ENCODE assay signal across 8 mouse cellular contexts in the genomic region with DNA sequence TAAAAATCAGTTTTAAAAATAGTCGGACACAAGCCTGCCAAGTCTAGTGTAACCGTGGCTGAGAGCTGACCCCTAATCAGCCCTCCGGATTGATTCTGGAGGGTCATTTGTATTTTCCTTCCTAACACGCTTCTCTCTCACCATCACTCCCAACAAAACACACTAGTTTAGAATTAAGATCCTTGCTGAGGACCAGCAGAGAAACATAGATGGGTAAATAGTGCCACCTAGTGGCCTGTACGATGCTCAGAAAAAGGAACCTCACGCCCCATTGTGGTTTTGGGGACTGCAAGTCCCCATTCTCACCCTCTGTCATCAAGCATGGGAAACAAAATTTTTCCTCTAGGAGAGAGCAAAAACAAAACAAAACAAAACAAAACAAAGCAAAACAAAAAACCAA.
DNase-seq lines count a peak whose midpoint lies in the region; ATAC-seq and TF ChIP-seq lines count a peak whose summit lies in the region.

No protein-coding gene starts in this region.

- no peaks in the 10 kb centered on the region for H3K9me3 ChIP-seq in intestine, postnatal 0 days (ENCODE audit: control insufficient read depth)
- H3K9me3 ChIP-seq in intestine, embryonic 15.5 days: no peaks in the 10 kb centered on the region
- H3K9me3 ChIP-seq in hindbrain, embryonic 10.5 days: no peaks in the 10 kb centered on the region

- no peak for ATAC-seq in intestine, postnatal 0 days
- no peak for ATAC-seq in intestine, embryonic 15.5 days

- H3K36me3 ChIP-seq in intestine, postnatal 0 days (ENCODE audit: control insufficient read depth, insufficient read depth): no peaks in the 10 kb centered on the region
- no peaks in the 10 kb centered on the region for H3K36me3 ChIP-seq in intestine, embryonic 15.5 days
- no peaks in the 10 kb centered on the region for H3K36me3 ChIP-seq in hindbrain, embryonic 10.5 days

- peak; percentile 81 for TF ChIP-seq CTCF in intestine, postnatal 0 days (IDR thresholded peaks at IDR 0.05; ENCODE audit: low read depth)

- DNase-seq in brain, adult 2 months (ENCODE audit: low read depth, low spot score): peak; percentile 87
- DNase-seq in fibroblast of lung, adult 2 months (ENCODE audit: low read depth): peak; percentile 28
- peak; percentile 70 for DNase-seq in hindbrain, embryonic 10.5 days (ENCODE audit: low spot score)
- DNase-seq in left cerebral cortex, adult 9 months (ENCODE audit: low spot score in 2 of 2): peak; percentile 28 to 84
- peak; percentile 57 for DNase-seq in neural tube, embryonic 10.5 days (ENCODE audit: extremely low spot score, low spot score)
- DNase-seq in thymus, postnatal 25 days: peak; percentile 29

- H3K27me3 ChIP-seq in intestine, postnatal 0 days (replicated peaks; ENCODE audit: control insufficient read depth, insufficient read depth, low read length): no peaks in the 10 kb centered on the region; the same call in 1 of the 2 replicates
- H3K27me3 ChIP-seq in intestine, embryonic 15.5 days (replicated peaks): peaks cover 3% of the 10 kb centered on the region; the same call in 1 of the 2 replicates
- no peaks in the 10 kb centered on the region for H3K27me3 ChIP-seq in hindbrain, embryonic 10.5 days (ENCODE audit: insufficient read depth, poor library complexity, severe bottlenecking)

- H3K9ac ChIP-seq in intestine, postnatal 0 days (ENCODE audit: low read depth, low read length): no peak overlapping the region
- H3K9ac ChIP-seq in intestine, embryonic 15.5 days: no peak overlapping the region

- H3K4me1 ChIP-seq in intestine, postnatal 0 days (replicated peaks; ENCODE audit: control insufficient read depth, insufficient read depth, low read length): no peaks in the 10 kb centered on the region
- H3K4me1 ChIP-seq in intestine, embryonic 15.5 days (replicated peaks): no peaks in the 10 kb centered on the region
- peaks cover 21% of the 10 kb centered on the region for H3K4me1 ChIP-seq in hindbrain, embryonic 10.5 days (replicated peaks)

- H3K4me2 ChIP-seq in intestine, postnatal 0 days (replicated peaks; ENCODE audit: low read depth): no peak overlapping the region
- H3K4me2 ChIP-seq in intestine, embryonic 15.5 days (replicated peaks): no peak overlapping the region

- H3K4me3 ChIP-seq in intestine, postnatal 0 days (ENCODE audit: low read depth, low read length): no peak overlapping the region
- H3K4me3 ChIP-seq in intestine, embryonic 15.5 days (replicated peaks): no peak overlapping the region
- peak overlapping the region; percentile 26 for H3K4me3 ChIP-seq in hindbrain, embryonic 10.5 days

- WGBS in intestine, postnatal 0 days: 9% methylated on average over 6 of the region's 6 CpGs
- 9% methylated on average over 6 of the region's 6 CpGs for WGBS in intestine, embryonic 15.5 days
- WGBS in hindbrain, embryonic 10.5 days: 2% methylated on average over 6 of the region's 6 CpGs

- no peak overlapping the region for H3K27ac ChIP-seq in intestine, postnatal 0 days (ENCODE audit: low read depth, low read length)
- no peak overlapping the region for H3K27ac ChIP-seq in intestine, embryonic 15.5 days
- peak overlapping the region; percentile 81 for H3K27ac ChIP-seq in hindbrain, embryonic 10.5 days

Comparison
In these comparisons a context has a peak if more than half of its experiments do, and no peak if none do; other contexts are left out.
1. DNase-seq: peak in every context shown above with its lines; median percentile 87 in brain, adult 2 months; 70 in hindbrain, embryonic 10.5 days; 57 in neural tube, embryonic 10.5 days; 56 in left cerebral cortex, adult 9 months; 29 in thymus, postnatal 25 days; 28 in fibroblast of lung, adult 2 months.